Mouse (Mus musculus) liver, adult 2 months (tissue): ENCODE data around the gene Plxnb2.

Experiments
- CTCF ChIP-seq: fragments of 200-500 bp; IDR thresholded peaks from 2 replicates; pipeline ENCODE4 v1.5.1; 2011; ENCODE audit warnings: low read depth, low read length, control low read depth
- POLR2A ChIP-seq: fragments of 200-500 bp; IDR thresholded peaks from 2 replicates; pipeline ENCODE4 v1.6.1; 2011; ENCODE audit warnings: low read length, control low read depth; ENCODE audit not compliant: insufficient read depth; ENCODE audit errors: extremely low read depth

DNA sequence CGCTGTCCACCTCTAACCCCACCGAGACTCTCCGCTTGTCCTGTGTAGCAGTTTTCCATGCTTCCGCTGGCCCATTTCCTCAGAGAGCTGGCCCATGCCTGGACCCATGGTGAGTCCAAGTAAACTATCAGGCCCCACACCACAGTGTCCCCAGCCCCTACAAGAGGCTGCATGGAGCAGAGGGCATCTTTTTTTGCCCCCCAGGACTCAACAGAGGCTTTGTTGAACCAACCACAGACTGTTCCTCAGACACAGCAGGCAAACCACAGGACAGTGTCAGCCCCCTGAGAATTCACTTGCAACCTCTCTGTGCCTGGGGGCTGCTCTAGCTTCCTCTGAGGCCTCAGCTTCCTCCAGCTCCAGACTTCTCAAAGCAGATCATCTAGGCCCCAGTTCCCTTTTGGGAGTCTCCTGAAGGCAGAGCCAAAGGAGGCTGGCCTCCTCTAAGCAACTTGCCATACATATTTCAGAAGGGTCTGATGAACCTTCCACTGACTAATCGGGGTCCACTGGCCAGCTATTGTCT lies 9.0 kb downstream of the Plxnb2 start:
- TF ChIP-seq CTCF (no peak), POLR2A (no peak)
